19 mouse cellular contexts compared by ENCODE assay signal in the genomic region with DNA sequence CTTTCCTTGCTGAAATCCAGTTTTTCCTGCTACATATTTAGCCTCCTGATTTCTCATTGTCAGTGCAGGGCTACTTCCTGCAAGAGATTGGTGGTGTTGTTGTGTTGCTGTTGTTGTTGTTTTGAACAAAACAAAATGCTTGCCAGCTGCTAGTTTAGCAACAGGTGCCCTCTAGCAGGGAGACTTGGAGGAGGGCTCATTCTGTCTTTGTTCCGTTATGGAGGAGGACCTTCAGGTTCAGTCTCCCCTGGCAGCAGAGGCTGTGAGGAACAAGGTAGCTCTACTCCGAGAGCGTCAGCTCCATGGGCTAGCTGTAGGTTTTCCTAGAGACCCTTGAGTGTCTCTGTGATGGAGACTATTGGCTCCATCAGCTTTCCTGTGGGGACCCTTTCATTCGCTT. TPM values are rescaled to one million over a fixed set of nuclear protein-coding genes. Genes with fewer than 3 reads are reported as not detected.
DNase-seq lines count a peak whose midpoint lies in the region; ATAC-seq lines count a peak whose summit lies in the region.
"Had no signal": no experiment of that assay in that cellular context is flagged by ENCODE, and none has a peak within 500 bp of the region (broad histone marks: within the 10 kb centered on the region; RNA-seq: fewer than 3 reads in every experiment).

No protein-coding gene starts in this region.

- 54% methylated on average over 4 of the region's 4 CpGs for WGBS in hindbrain, embryonic 13.5 days
- 32% methylated on average over 4 of the region's 4 CpGs for WGBS in midbrain, embryonic 15.5 days

- H3K36me3 ChIP-seq in hindbrain, embryonic 13.5 days = no peaks in the 10 kb centered on the region
- H3K36me3 ChIP-seq in midbrain, embryonic 15.5 days (replicated peaks) = no peaks in the 10 kb centered on the region
- H3K36me3 ChIP-seq: embryonic facial prominence, embryonic 13.5 days; heart, embryonic 13.5 days had no signal

- ATAC-seq in hindbrain, embryonic 13.5 days (ENCODE audit: low FRiP score) = no peak
- no peak for ATAC-seq in midbrain, embryonic 15.5 days (replicated peaks)

- DNase-seq in retina, postnatal 1 day = peak; percentile 18
- no peak for DNase-seq in retina, embryonic 14.5 days (ENCODE audit: low spot score)
- DNase-seq in adipocyte (ENCODE audit: low spot score) = no peak
- DNase-seq in layer of hippocampus, adult 11-12 months (ENCODE audit: low spot score) = no peak
- DNase-seq in layer of hippocampus, adult 9-10 months (ENCODE audit: low spot score) = no peak
- DNase-seq: adrenal gland, postnatal 25 days; cerebellum, postnatal 25 days; gastrocnemius, postnatal 36 days; lung, postnatal 10 days; right cerebral cortex, postnatal 4 days had no signal

- H3K4me3 ChIP-seq in hindbrain, embryonic 13.5 days = peak overlapping the region; percentile 60
- peak overlapping the region; percentile 60 for H3K4me3 ChIP-seq in midbrain, embryonic 15.5 days
- H3K4me3 ChIP-seq: embryonic facial prominence, embryonic 13.5 days; heart, embryonic 13.5 days had no signal

- H3K9ac ChIP-seq in hindbrain, embryonic 13.5 days = peak overlapping the region; percentile 63
- H3K9ac ChIP-seq in midbrain, embryonic 15.5 days = peak overlapping the region; percentile 18; the same call in 1 of the 2 replicates
- H3K9ac ChIP-seq: embryonic facial prominence, embryonic 13.5 days; heart, embryonic 13.5 days; liver, embryonic 14.5 days had no signal

- H3K4me2 ChIP-seq in hindbrain, embryonic 13.5 days = peak overlapping the region; percentile 87
- peak overlapping the region; percentile 80 for H3K4me2 ChIP-seq in midbrain, embryonic 15.5 days

- peaks cover 8% of the 10 kb centered on the region; the same call in 1 of the 2 replicates for H3K27me3 ChIP-seq in hindbrain, embryonic 13.5 days
- H3K27me3 ChIP-seq in midbrain, embryonic 15.5 days (replicated peaks) = 0 out of 2 replicates have a peak, but pooled peaks cover 3% of the 10 kb centered on the region

- no peaks in the 10 kb centered on the region for H3K9me3 ChIP-seq in hindbrain, embryonic 13.5 days
- no peaks in the 10 kb centered on the region for H3K9me3 ChIP-seq in midbrain, embryonic 15.5 days
- H3K9me3 ChIP-seq: embryonic facial prominence, embryonic 13.5 days; heart, embryonic 13.5 days had no signal

- H3K27ac ChIP-seq in hindbrain, embryonic 13.5 days = no peak overlapping the region
- H3K27ac ChIP-seq in midbrain, embryonic 15.5 days = peak overlapping the region; percentile 40; the same call in 1 of the 2 replicates
- H3K27ac ChIP-seq: embryonic facial prominence, embryonic 13.5 days; heart, embryonic 13.5 days; kidney, postnatal 0 days; liver, embryonic 14.5 days had no signal

- H3K4me1 ChIP-seq in hindbrain, embryonic 13.5 days (replicated peaks) = peaks cover 36% of the 10 kb centered on the region
- H3K4me1 ChIP-seq in midbrain, embryonic 15.5 days = peaks cover 30% of the 10 kb centered on the region

RNA-seq across cellular contexts. Expression of a gene that starts 3.0 kb away (rescaled TPM):
- 3.5 and 3.6 TPM in 2 replicates for polyA plus RNA-seq in hindbrain, embryonic 13.5 days (2015; fragmentation: Nextera tagmentation; extraction: Ambion mirVana)
- 6.1 and 6.2 TPM in 2 replicates for polyA plus RNA-seq in midbrain, embryonic 15.5 days (2015; fragmentation: Nextera tagmentation; extraction: Ambion mirVana)

RNA-seq across cellular contexts. Expression of a gene that starts 18.4 kb away (rescaled TPM):
- not detected in 2 replicates for polyA plus RNA-seq in hindbrain, embryonic 13.5 days (2015; fragmentation: Nextera tagmentation; extraction: Ambion mirVana)
- 0.14 TPM in 1 of 2 replicates, not detected in the other for polyA plus RNA-seq in midbrain, embryonic 15.5 days (2015; fragmentation: Nextera tagmentation; extraction: Ambion mirVana)
- polyA plus RNA-seq: C2C12; embryonic facial prominence, embryonic 13.5 days; heart, embryonic 13.5 days; kidney, postnatal 0 days; limb, embryonic 11.5 days; liver, embryonic 14.5 days; thymus, postnatal 0 days had no signal
